Mouse (Mus musculus) CH12.LX (cell line): ENCODE measurements at regions not wholly inside any gene's neighbourhood (a gene's known extent, or its start where the extent isn't known, plus 50 kb on each side); places are given as distances from the start of the nearest gene placed in this dataset.

Experiments used
- CHD1 ChIP-seq: IDR thresholded peaks from 2 replicates; pipeline ENCODE4 v1.6.1; 2012; ENCODE audit warnings: low read depth, low read length, improper control_type of control experiment, inconsistent platforms
- CTCF ChIP-seq, 2 experiments: IDR thresholded peaks in 1 of 2; conservative IDR thresholded peaks in 1 of 2; 2 replicates each; pipeline ENCODE4 v1.5.1; 2011 to 2012; ENCODE audit warnings: low read depth in 2 of 2, low read length in 2 of 2, improper control_type of control experiment in 1 of 2, inconsistent platforms in 1 of 2, mild to moderate bottlenecking in 1 of 2, moderate library complexity in 1 of 2
- EP300 ChIP-seq: IDR thresholded peaks from 2 replicates; pipeline ENCODE4 v1.6.1; 2011; ENCODE audit warnings: low read length, improper control_type of control experiment
- HCFC1 ChIP-seq: IDR thresholded peaks from 2 replicates; pipeline ENCODE4 v1.6.1; 2012; ENCODE audit warnings: low read depth, mild to moderate bottlenecking, inconsistent platforms, low read length, improper control_type of control experiment
- NELFE ChIP-seq: IDR thresholded peaks from 2 replicates; pipeline ENCODE4 v1.6.1; 2011; ENCODE audit warnings: low read depth, low read length, improper control_type of control experiment
- NRF1 ChIP-seq: IDR thresholded peaks from 2 replicates; pipeline ENCODE4 v1.6.1; 2014; ENCODE audit warnings: low read depth, mild to moderate bottlenecking, inconsistent platforms, low read length, improper control_type of control experiment, moderate library complexity
- POLR2A ChIP-seq: IDR thresholded peaks from 2 replicates; pipeline ENCODE4 v1.6.1; 2011; ENCODE audit warnings: low read depth, mild to moderate bottlenecking, improper control_type of control experiment, low read length
- USF1 ChIP-seq: IDR thresholded peaks from 2 replicates; pipeline ENCODE4 v1.6.1; 2014; ENCODE audit warnings: low read depth, mild to moderate bottlenecking, inconsistent platforms, low read length, improper control_type of control experiment

- TF ChIP-seq EP300 (no peak), NELFE (no peak), POLR2A (no peak), CTCF (conservative IDR thresholded peaks at IDR 0.05 in 1 of 2, IDR thresholded peaks at IDR 0.05 in 1 of 2; ENCODE audit: low read depth in 2 of 2, low read length in 2 of 2) (no peak), HCFC1 (no peak), USF1 (no peak), NRF1 (peak; percentile 58), CHD1 (no peak)
Measured at GRCm38 (mm10) chr12:92944352-92944751, 1095.4 kb upstream of the Sel1l start.
